Mouse (Mus musculus): ENCODE measurements around the gene Itpr3.

DNA sequence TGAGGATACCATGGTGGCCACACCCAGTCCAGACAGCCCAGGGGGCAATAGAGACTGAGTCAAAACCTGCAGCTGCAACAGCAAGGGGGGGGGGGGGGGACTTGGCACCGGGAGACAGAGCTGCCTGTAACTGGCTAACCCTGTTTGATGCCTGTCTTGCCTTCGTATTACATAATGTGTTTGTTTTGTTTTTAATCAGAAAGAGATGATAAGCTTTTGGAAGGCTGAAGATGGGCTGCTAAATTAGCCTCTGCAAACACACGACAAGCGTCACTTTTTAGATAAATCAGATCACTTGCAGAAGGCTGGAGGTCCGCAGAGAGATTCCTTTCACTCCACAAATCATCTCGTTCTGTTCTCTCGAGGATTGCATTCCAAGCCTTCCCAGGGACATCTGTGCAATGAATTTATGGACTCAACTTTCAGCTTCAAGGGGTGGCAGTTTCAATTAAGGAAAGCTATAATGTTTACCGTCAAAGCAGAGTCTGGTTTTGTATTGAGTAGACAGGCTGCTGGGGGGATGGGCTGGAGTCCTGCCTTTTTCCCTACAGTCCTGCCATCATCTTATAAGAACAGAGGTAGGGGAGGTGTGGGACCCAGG lies 89.3 kb downstream of the Itpr3 start:
- TF ChIP-seq POLR2A (IDR thresholded peaks at IDR 0.05; ENCODE audit: insufficient read depth, low read length) (no peak), CTCF (IDR thresholded peaks at IDR 0.05; ENCODE audit: low read depth, low read length) (no peak), EP300 (IDR thresholded peaks at IDR 0.05; ENCODE audit: insufficient read depth, low read depth, low read length) (no peak)

Data from ES-Bruce4 (cell line).